Mouse (Mus musculus) left cerebral cortex, adult 2 months (tissue): ENCODE measurements around the gene Bnc2. TPM values are rescaled to one million over a fixed set of nuclear protein-coding genes. Genes with fewer than 3 reads are reported as not detected.

Experiments
- DNase-seq, 2 experiments: peaks; one replicate each; pipeline ENCODE4 v3.0.0; 2021 to 2022; ENCODE audit warnings: low spot score in 2 of 2, mixed read lengths in 1 of 2; ENCODE audit errors: extremely low spot score in 1 of 2
- H3K27ac ChIP-seq: fragments of 200-600 bp; 2 replicates; pipeline ENCODE4 v1.8.1; 2022
- H3K4me3 ChIP-seq: fragments of 200-600 bp; 2 replicates; pipeline ENCODE4 v1.8.1; 2022
- CTCF ChIP-seq: fragments of 200-600 bp; IDR thresholded peaks from 2 replicates; pipeline ENCODE4 v1.8.1; 2022; ENCODE audit warnings: antibody characterized with exemption, mild to moderate bottlenecking, moderate library complexity
- intact Hi-C: fragments of 180-260 bp; cut with DNase I; formaldehyde crosslinking; loops from one replicate; pipeline ENCODE4 v1.15.1; 2025
- total RNA-seq, 2 experiments: library from RNA; stranded (reverse); gene quantifications; 2 replicates each; pipeline ENCODE4 v1.2.3; 2021

Gene Bnc2
- total RNA-seq, 2 experiments from 2014 or later = 1.5 to 2.8 TPM

DNA sequence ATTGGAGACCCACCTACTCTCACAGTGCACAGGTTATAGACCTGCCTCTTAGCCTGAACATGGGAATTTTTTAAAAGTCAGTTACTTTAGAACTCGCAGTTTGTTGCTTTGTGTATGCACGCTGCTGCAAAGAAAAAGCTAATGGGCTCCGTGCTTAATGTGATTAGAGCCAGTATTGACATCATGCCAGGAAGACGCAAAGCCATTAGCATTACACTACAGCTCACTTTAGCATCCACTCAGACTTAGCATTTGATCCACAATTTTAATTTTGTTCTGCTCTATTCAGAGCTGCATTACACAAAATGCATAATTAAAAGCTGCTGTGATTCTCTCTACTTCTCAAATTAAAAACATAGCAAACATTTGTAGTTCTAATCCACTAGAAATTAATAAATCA is 350.7 kb downstream of the Bnc2 start:
- no peak overlapping the region for H3K27ac ChIP-seq
- intact Hi-C loops = no loop called here
- DNase-seq = no peak
- no peak for TF ChIP-seq CTCF
- H3K4me3 ChIP-seq = no peak overlapping the region

DNA sequence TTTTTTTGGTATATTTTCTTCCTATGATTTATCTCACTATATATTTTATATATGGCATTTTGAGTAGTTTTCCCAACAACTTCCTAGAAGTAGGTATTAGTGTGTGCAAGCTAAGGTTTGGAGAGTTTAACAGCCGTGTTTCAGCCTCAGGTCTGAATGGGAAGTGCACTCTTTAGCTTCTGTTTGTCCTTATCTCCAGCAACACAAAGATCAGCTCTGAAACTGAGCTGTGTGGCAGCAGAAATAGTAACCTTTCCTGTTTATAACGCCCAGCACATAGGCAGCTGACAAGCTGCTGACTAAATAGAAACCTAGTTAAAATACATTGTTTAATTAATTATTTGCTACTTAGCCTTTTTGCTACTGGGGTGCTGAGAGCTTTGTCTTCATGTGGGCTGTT is 353.5 kb downstream of the Bnc2 start:
- intact Hi-C loops = no loop called here
- TF ChIP-seq CTCF = no peak
- Histone ChIP-seq H3K4me3 (no peak overlapping the region), H3K27ac (no peak overlapping the region)
- no peak for DNase-seq

GRCm38 (mm10) chr4:84317421-84317820 is 357.7 kb downstream of the Bnc2 start:
- Histone ChIP-seq H3K27ac (no peak overlapping the region), H3K4me3 (no peak overlapping the region)
- intact Hi-C loops = no loop called here
- DNase-seq = no peak
- TF ChIP-seq CTCF = no peak

DNA sequence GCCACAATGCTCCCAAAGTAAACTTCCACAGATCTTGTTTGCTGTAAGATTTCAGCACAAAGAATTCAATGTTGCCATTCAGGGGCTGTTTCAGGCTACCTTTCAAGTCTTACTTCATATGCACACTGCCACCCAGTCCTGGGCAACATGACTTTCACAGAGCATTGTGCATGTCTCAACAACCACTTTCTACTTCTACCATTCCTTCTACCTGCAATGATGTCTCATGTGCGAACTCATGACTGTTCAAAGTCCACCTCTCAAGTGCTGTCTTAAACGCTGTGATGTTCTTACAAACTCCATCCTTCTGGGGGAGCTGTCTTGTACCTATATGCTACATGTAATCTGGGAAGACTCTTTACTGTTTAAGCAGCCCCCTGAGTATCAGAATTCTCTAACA is 363.7 kb downstream of the Bnc2 start:
- no peak overlapping the region for H3K4me3 ChIP-seq
- no peak for DNase-seq
- no peak overlapping the region for H3K27ac ChIP-seq
- no peak for TF ChIP-seq CTCF
- intact Hi-C loops = no loop called here

DNA sequence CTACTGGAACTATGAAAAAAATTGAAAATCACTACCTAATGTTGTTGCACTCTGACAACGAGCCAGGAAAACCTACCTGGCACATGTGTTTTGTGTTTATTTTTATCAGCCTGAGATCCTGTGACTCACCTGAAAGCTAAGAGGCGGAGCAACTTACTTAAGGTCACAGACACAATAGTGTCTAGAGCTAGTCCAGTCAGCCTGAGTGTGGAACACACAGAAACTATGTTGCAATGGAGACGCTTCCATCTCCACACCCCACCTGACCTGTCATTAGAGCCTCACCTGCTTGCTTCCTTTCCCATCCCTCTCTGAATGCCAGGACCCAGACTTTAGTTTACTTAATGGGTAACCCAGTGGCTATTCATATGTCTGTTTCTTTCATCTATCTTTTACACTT is 364.2 kb downstream of the Bnc2 start:
- no peak for DNase-seq
- Histone ChIP-seq H3K27ac (no peak overlapping the region), H3K4me3 (no peak overlapping the region)
- intact Hi-C loops = no loop called here
- no peak for TF ChIP-seq CTCF

GRCm38 (mm10) chr4:84308226-84308862 is 366.7 kb downstream of the Bnc2 start:
- Histone ChIP-seq H3K4me3 (no peak overlapping the region), H3K27ac (no peak overlapping the region)
- no peak for TF ChIP-seq CTCF
- no peak for DNase-seq
- intact Hi-C loops = no loop called here

DNA sequence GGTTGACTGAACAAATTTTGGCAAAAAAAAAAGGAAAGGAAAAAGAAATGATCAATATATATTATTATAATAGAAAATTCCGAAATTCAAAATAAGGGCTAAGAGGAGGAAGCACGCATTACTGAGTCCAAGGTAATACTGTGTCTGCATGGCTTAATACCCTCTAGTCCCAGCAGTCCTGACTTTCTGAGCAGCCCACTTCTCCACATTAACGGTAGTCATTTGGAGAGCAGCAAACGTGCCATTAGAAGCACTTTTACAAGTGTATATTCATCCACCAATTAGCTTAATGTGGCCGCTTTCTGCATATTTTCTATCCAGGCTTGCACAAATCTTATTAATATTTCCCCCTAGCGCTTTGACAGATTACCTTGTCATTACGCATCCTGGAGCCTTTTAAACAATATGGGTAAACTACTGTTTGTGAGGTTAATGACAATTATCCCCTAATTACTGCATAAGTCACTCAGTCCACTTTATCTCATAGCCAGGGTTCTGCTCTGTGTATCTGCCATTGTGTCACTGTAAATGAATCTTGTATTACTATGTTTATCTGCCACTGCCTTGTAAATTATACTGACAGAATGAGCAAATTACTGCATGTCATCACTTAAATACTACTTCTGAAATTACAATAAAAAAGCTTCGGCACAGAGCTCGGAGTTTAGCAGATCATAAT is 368.0 kb downstream of the Bnc2 start:
- Histone ChIP-seq H3K4me3 (no peak overlapping the region), H3K27ac (no peak overlapping the region)
- no peak for DNase-seq
- intact Hi-C loops = no loop called here
- TF ChIP-seq CTCF = no peak

- no peak overlapping the region for H3K27ac ChIP-seq
- no peak for DNase-seq
- no peak for TF ChIP-seq CTCF
- no peak overlapping the region for H3K4me3 ChIP-seq
- intact Hi-C loops = no loop called here
These were observed 372.1 kb downstream of the Bnc2 start for GRCm38 (mm10) chr4:84302949-84303348.

DNA sequence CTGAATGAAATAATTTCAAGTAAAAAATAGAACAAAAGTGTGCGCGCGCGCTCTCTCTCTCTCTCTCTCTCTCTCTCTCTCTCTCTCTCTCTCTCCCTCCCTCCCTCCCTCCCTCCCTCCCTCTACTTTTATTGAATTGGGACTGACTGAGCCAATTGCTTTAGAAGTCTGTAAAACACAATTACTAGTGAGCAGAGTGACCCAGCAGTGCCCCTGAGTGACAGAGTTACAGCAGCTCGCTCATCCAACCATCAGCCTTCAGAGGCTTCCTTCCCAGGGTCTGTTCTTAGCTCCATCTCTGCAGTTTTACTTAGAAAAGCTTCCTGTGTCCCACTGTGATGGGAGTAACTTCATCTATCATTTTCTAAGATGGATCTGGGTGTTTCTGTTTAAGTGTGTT is 389.9 kb downstream of the Bnc2 start:
- intact Hi-C loops = no loop called here
- H3K4me3 ChIP-seq = no peak overlapping the region
- TF ChIP-seq CTCF = no peak

DNA sequence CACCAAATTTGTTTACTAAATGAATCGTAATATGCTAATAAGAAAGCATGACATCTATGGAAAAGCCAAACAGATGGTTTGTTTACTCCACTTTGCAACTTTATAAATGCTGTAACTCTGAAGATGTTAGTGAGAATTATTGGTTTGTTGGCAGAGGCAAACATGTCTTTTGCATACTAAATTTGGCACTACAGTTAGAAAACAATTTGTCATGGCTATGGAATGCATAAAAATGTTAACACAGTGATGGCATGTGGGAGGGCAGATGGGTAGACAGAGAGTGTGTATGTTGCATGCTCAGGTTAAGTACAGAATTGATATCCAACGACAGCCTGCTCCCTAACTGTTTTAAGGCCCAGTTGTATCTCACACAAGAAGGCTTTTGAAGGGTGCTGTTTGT is 392.4 kb downstream of the Bnc2 start:
- Histone ChIP-seq H3K4me3 (no peak overlapping the region), H3K27ac (no peak overlapping the region)
- no peak for TF ChIP-seq CTCF
- DNase-seq = no peak
- intact Hi-C loops = no loop called here

More for the DNA sequence above, 389.9 kb downstream of the Bnc2 start:
- DNase-seq = no peak
- no peak overlapping the region for H3K27ac ChIP-seq

GRCm38 (mm10) chr4:84278156-84278555 is 396.9 kb downstream of the Bnc2 start:
- Histone ChIP-seq H3K27ac (no peak overlapping the region), H3K4me3 (no peak overlapping the region)
- TF ChIP-seq CTCF = no peak
- intact Hi-C loops = no loop called here
- DNase-seq = no peak

- TF ChIP-seq CTCF = no peak
- intact Hi-C loops = no loop called here
- no peak for DNase-seq
- no peak overlapping the region for H3K27ac ChIP-seq
- H3K4me3 ChIP-seq = no peak overlapping the region
These were observed 399.0 kb downstream of the Bnc2 start for GRCm38 (mm10) chr4:84276081-84276480.

DNA sequence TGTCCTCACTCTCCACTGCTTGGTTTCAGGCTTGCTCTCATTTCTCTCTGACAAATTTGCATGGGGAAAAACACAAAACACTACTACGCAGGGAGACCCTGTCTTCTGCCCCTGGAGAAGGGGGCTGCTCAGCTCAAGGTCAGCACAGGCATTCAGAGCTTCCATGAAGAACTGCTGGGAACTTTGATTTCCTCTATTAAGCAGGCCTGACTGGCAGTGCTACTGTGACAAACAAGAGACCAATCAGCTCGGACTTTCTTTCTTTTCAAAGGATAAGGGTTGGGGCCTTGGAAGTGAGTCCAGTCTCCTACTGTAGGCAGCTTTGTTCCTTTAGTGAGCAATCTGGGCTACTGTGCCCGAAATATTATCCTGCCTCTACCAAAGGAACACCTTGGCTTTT is 400.9 kb downstream of the Bnc2 start:
- intact Hi-C loops = no loop called here
- H3K27ac ChIP-seq = no peak overlapping the region

More for the DNA sequence above, 400.9 kb downstream of the Bnc2 start:
- no peak overlapping the region for H3K4me3 ChIP-seq
- DNase-seq = no peak
- no peak for TF ChIP-seq CTCF
